Comparison of ENCODE assay signal across 9 mouse cellular contexts in genomic region chr5:88884101-88884500, GRCm38 (mm10). TPM values are rescaled to one million over a fixed set of nuclear protein-coding genes. Genes with fewer than 3 reads are reported as not detected.
DNase-seq lines count a peak whose midpoint lies in the region.
"Had no signal": no experiment of that assay in that cellular context is flagged by ENCODE, and none has a peak within 500 bp of the region (broad histone marks: within the 10 kb centered on the region; RNA-seq: fewer than 3 reads in every experiment).

No protein-coding gene starts in this region.

- H3K4me3 ChIP-seq in embryonic facial prominence, embryonic 10.5 days: no peak overlapping the region
- H3K4me3 ChIP-seq: heart, embryonic 13.5 days had no signal

- peak; percentile 18 to 51 for DNase-seq in heart, adult 18-20 months
- no peak for DNase-seq in heart, adult 9 months (ENCODE audit: low spot score in 2 of 2)
- DNase-seq in urinary bladder, postnatal 25 days (ENCODE audit: low spot score): peak; percentile 33
- no peak for DNase-seq in urinary bladder, postnatal 10 days (ENCODE audit: low spot score)
- DNase-seq in embryonic facial prominence, embryonic 10.5 days (ENCODE audit: low spot score): peak; percentile 46
- DNase-seq in left cerebral cortex, postnatal 14 days (ENCODE audit: low spot score in 2 of 2): peak; percentile 42 to 56
- peak; percentile 17 for DNase-seq in retina, postnatal 7 days (ENCODE audit: low read depth, low spot score)
- DNase-seq in ovary, postnatal 10 days (ENCODE audit: low spot score): no peak

- 21% methylated on average over 3 of the region's 3 CpGs for WGBS in embryonic facial prominence, embryonic 10.5 days

- no peaks in the 10 kb centered on the region for H3K36me3 ChIP-seq in embryonic facial prominence, embryonic 10.5 days (replicated peaks)
- H3K36me3 ChIP-seq: heart, embryonic 13.5 days had no signal

- no peak overlapping the region for H3K27ac ChIP-seq in embryonic facial prominence, embryonic 10.5 days (replicated peaks)
- H3K27ac ChIP-seq: heart, embryonic 13.5 days had no signal

- peaks cover 18% of the 10 kb centered on the region for H3K4me1 ChIP-seq in embryonic facial prominence, embryonic 10.5 days

- H3K27me3 ChIP-seq in embryonic facial prominence, embryonic 10.5 days (replicated peaks; ENCODE audit: low read depth, poor library complexity, severe bottlenecking): peaks cover 32% of the 10 kb centered on the region

- no peaks in the 10 kb centered on the region for H3K9me3 ChIP-seq in embryonic facial prominence, embryonic 10.5 days
- H3K9me3 ChIP-seq: heart, embryonic 13.5 days had no signal

- intact Hi-C loops in left cerebral cortex, postnatal 14 days (cut with DNase I): loop anchor here (5.0 kb wide), 1 partner anchor 503 kb away; no protein-coding TSS in a partner anchor

RNA-seq across cellular contexts. Expression of gene Slc4a4, which starts 2.5 kb away (rescaled TPM):
- 10 to 100 TPM; 24.6 to 33.0 TPM for total RNA-seq in heart, adult 18-20 months (2021)
- 1.7 TPM in 2 replicates for polyA plus RNA-seq in embryonic facial prominence, embryonic 10.5 days (2016; fragmentation: Nextera tagmentation; extraction: Ambion mirVana)
- total RNA-seq in left cerebral cortex, postnatal 14 days (2021): 100 to 1,000 TPM; 110 to 122 TPM

Comparison
In these comparisons a context has a peak if more than half of its experiments do, and no peak if none do; other contexts are left out.
1. DNase-seq: peak in heart, adult 18-20 months (2 of 2), urinary bladder, postnatal 25 days (single experiment), embryonic facial prominence, embryonic 10.5 days (single experiment), left cerebral cortex, postnatal 14 days (2 of 2) and retina, postnatal 7 days (single experiment); none in heart, adult 9 months (0 of 2), urinary bladder, postnatal 10 days (single experiment) and ovary, postnatal 10 days (single experiment).